Mouse (Mus musculus): ENCODE data around the gene Cx3cl1. TPM values are rescaled to one million over a fixed set of nuclear protein-coding genes. Genes with fewer than 3 reads are reported as not detected.
A peak's percentile ranks its signal among the peaks of the same experiment; 100 is the strongest.

Cx3cl1 gene
- polyA plus RNA-seq (2016; fragmentation: Nextera tagmentation; extraction: Ambion mirVana), result 8.9 and 11.1 TPM in 2 replicates

GRCm38 (mm10) chr8:94771941-94772670, at the start of gene Cx3cl1:
Gene Cx3cl1, plus strand, starts transcription at chr8:94772009.
- Histone ChIP-seq H3K27me3 (ENCODE audit: poor library complexity, severe bottlenecking) (peaks cover 64% of the 10 kb centered on the region), H3K27ac (peak within 1 kb of the TSS; percentile 86), H3K4me3 (peak within 1 kb of the TSS; percentile 66), H3K36me3 (replicated peaks) (no peaks in the 10 kb centered on the region), H3K9me3 (no peaks in the 10 kb centered on the region), H3K4me1 (peaks cover 35% of the 10 kb centered on the region)
- peak; percentile 82 for DNase-seq (ENCODE audit: extremely low spot score, low spot score)
- WGBS, result 1% methylated on average over 38 of the region's 38 CpGs

GRCm38 (mm10) chr8:94725998-94726397, 45.8 kb upstream of the Cx3cl1 start:
- Histone ChIP-seq H3K36me3 (replicated peaks) (no peaks in the 10 kb centered on the region), H3K4me1 (no peaks in the 10 kb centered on the region), H3K27me3 (ENCODE audit: poor library complexity, severe bottlenecking) (no peaks in the 10 kb centered on the region), H3K27ac (no peak overlapping the region), H3K4me3 (no peak overlapping the region), H3K9me3 (no peaks in the 10 kb centered on the region)
- 87% methylated on average over 5 of the region's 5 CpGs for WGBS
- DNase-seq (ENCODE audit: extremely low spot score, low spot score), result no peak

GRCm38 (mm10) chr8:94729301-94729700, 42.5 kb upstream of the Cx3cl1 start:
- H3K4me3 ChIP-seq, result no peak overlapping the region
- no peak overlapping the region for H3K27ac ChIP-seq
- no peaks in the 10 kb centered on the region for H3K27me3 ChIP-seq (ENCODE audit: poor library complexity, severe bottlenecking)
- no peaks in the 10 kb centered on the region for H3K9me3 ChIP-seq
- no peaks in the 10 kb centered on the region for H3K4me1 ChIP-seq
- no peaks in the 10 kb centered on the region for H3K36me3 ChIP-seq (replicated peaks)
- 80% methylated on average over 4 of the region's 4 CpGs for WGBS
- DNase-seq (ENCODE audit: extremely low spot score, low spot score), result no peak

DNA sequence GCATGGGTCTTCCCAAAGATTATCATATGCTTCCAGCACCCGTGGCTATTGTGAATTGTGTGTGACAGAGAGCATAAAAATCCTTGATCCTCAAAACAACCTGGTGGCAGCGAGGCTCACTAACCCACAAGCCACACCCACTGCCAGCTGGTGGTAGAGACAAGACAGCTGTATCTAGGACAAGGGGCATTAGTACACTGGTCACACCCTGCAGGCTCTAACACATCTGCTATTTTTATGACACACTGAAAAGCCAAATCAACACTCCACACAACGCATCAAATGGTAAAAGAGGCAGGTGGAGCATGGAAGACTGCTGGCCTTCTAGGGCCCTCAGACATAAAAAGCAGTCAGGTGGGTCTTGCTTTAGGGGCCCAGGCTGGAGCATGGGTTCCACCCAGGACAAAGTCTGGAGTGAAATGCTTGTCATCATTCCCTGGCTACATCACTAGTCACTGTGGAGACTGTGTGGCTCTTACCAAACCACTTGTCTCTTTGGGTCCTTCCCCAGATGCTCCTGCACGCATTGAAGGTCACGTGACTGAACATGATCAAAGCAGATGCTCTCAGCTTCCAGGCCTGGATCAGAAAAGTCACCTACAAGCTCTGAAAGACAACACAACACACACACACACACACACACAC, 37.9 kb upstream of the Cx3cl1 start:
- no peaks in the 10 kb centered on the region for H3K36me3 ChIP-seq (replicated peaks)
- WGBS, result 75% methylated on average over 5 of the region's 5 CpGs

GRCm38 (mm10) chr8:94734735-94735350, 37.0 kb upstream of the Cx3cl1 start:
- 81% methylated on average over 7 of the region's 7 CpGs for WGBS
- no peaks in the 10 kb centered on the region for H3K9me3 ChIP-seq
- DNase-seq (ENCODE audit: extremely low spot score, low spot score), result no peak
- no peak overlapping the region for H3K4me3 ChIP-seq
- no peaks in the 10 kb centered on the region for H3K27me3 ChIP-seq (ENCODE audit: poor library complexity, severe bottlenecking)
- H3K36me3 ChIP-seq (replicated peaks), result no peaks in the 10 kb centered on the region
- no peak overlapping the region for H3K27ac ChIP-seq
- H3K4me1 ChIP-seq, result no peaks in the 10 kb centered on the region

More for the DNA sequence above, 37.9 kb upstream of the Cx3cl1 start:
- H3K4me1 ChIP-seq, result no peaks in the 10 kb centered on the region
- no peaks in the 10 kb centered on the region for H3K9me3 ChIP-seq
- H3K4me3 ChIP-seq, result no peak overlapping the region
- no peak for DNase-seq (ENCODE audit: extremely low spot score, low spot score)
- no peaks in the 10 kb centered on the region for H3K27me3 ChIP-seq (ENCODE audit: poor library complexity, severe bottlenecking)
- no peak overlapping the region for H3K27ac ChIP-seq

DNA sequence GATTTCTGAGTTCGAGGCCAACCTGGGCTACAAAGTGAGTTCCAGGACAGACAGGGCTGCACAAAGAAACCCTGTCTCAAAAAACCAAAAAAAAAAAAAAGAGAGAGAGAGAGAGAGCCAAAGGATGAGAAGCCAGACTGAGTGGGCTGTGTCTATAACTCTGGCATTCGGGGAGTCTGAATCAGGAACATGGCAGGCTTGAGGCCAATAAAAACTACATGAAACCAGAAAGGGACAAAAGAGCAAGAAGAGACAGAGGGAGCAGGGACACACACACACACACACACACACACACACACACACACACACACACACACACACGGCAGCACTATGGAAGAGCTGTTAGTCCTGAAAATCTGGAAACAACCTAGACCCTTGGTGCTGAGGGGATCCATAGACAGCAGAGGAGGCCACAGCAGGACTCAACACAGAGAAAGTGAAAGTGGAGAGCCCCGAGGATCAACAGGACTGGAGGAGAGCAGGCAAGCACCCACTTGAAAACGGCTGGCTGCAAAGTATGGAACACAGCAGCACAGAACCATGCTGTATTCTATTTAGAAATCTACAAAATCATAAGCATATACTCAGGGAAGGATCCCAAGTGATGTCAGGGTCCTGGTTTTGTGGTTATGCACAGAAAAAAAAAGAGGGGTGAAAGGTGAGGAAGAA, 36.2 kb upstream of the Cx3cl1 start:
- Histone ChIP-seq H3K4me1 (no peaks in the 10 kb centered on the region), H3K4me3 (no peak overlapping the region), H3K27ac (no peak overlapping the region), H3K9me3 (no peaks in the 10 kb centered on the region), H3K27me3 (ENCODE audit: poor library complexity, severe bottlenecking) (no peaks in the 10 kb centered on the region), H3K36me3 (replicated peaks) (no peaks in the 10 kb centered on the region)
- WGBS, result 76% methylated on average over 5 of the region's 5 CpGs
- no peak for DNase-seq (ENCODE audit: extremely low spot score, low spot score)

- Histone ChIP-seq H3K27ac (no peak overlapping the region), H3K9me3 (no peaks in the 10 kb centered on the region), H3K36me3 (replicated peaks) (no peaks in the 10 kb centered on the region), H3K27me3 (ENCODE audit: poor library complexity, severe bottlenecking) (no peaks in the 10 kb centered on the region), H3K4me3 (no peak overlapping the region), H3K4me1 (no peaks in the 10 kb centered on the region)
- WGBS, result 92% methylated on average over 6 of the region's 6 CpGs
- DNase-seq (ENCODE audit: extremely low spot score, low spot score), result no peak
Observed at GRCm38 (mm10) chr8:94739829-94740228, 32.0 kb upstream of the Cx3cl1 start.

DNA sequence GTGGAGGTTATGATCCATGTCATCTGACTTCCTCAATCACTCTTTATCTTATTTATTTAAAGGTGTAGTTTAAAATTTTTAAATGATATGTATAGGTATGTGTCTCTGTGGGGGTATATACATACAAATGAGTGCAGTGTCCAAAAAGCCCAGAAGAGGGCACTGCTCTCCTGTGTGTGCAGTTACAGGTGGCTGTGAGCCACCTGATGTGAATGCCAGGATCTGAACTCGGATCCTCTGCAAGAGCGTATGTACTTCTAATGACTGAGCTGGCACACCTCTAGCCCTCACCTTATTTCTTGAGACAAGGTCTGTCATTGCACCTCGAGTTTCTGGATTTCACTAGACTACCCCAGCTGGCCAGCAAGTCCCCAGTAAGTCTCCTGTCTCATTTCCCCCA, 31.2 kb upstream of the Cx3cl1 start:
- 84% methylated on average over 3 of the region's 3 CpGs for WGBS
- no peak for DNase-seq (ENCODE audit: extremely low spot score, low spot score)
- H3K27me3 ChIP-seq (ENCODE audit: poor library complexity, severe bottlenecking), result no peaks in the 10 kb centered on the region
- H3K4me1 ChIP-seq, result no peaks in the 10 kb centered on the region
- no peak overlapping the region for H3K27ac ChIP-seq
- no peaks in the 10 kb centered on the region for H3K36me3 ChIP-seq (replicated peaks)
- H3K4me3 ChIP-seq, result no peak overlapping the region
- no peaks in the 10 kb centered on the region for H3K9me3 ChIP-seq

- no peak for DNase-seq (ENCODE audit: extremely low spot score, low spot score)
Observed at GRCm38 (mm10) chr8:94741726-94742125, 30.1 kb upstream of the Cx3cl1 start.

GRCm38 (mm10) chr8:94744484-94744883, 27.3 kb upstream of the Cx3cl1 start:
- H3K4me1 ChIP-seq, result no peaks in the 10 kb centered on the region
- DNase-seq (ENCODE audit: extremely low spot score, low spot score), result no peak
- H3K4me3 ChIP-seq, result no peak overlapping the region
- no peaks in the 10 kb centered on the region for H3K9me3 ChIP-seq
- WGBS, result 94% methylated on average over 5 of the region's 5 CpGs
- H3K27me3 ChIP-seq (ENCODE audit: poor library complexity, severe bottlenecking), result no peaks in the 10 kb centered on the region
- H3K27ac ChIP-seq, result no peak overlapping the region
- H3K36me3 ChIP-seq (replicated peaks), result no peaks in the 10 kb centered on the region

More at GRCm38 (mm10) chr8:94741726-94742125, 30.1 kb upstream of the Cx3cl1 start:
- Histone ChIP-seq H3K36me3 (replicated peaks) (no peaks in the 10 kb centered on the region), H3K4me3 (no peak overlapping the region), H3K27me3 (ENCODE audit: poor library complexity, severe bottlenecking) (no peaks in the 10 kb centered on the region), H3K27ac (no peak overlapping the region), H3K4me1 (no peaks in the 10 kb centered on the region), H3K9me3 (no peaks in the 10 kb centered on the region)
- 85% methylated on average over 4 of the region's 4 CpGs for WGBS

- DNase-seq (ENCODE audit: extremely low spot score, low spot score), result no peak
- Histone ChIP-seq H3K36me3 (replicated peaks) (no peaks in the 10 kb centered on the region), H3K27me3 (ENCODE audit: poor library complexity, severe bottlenecking) (no peaks in the 10 kb centered on the region), H3K27ac (no peak overlapping the region), H3K4me1 (no peaks in the 10 kb centered on the region), H3K4me3 (no peak overlapping the region), H3K9me3 (no peaks in the 10 kb centered on the region)
- WGBS, result 85% methylated on average over 9 of the region's 9 CpGs
Observed at GRCm38 (mm10) chr8:94744972-94745371, 26.8 kb upstream of the Cx3cl1 start.

DNA sequence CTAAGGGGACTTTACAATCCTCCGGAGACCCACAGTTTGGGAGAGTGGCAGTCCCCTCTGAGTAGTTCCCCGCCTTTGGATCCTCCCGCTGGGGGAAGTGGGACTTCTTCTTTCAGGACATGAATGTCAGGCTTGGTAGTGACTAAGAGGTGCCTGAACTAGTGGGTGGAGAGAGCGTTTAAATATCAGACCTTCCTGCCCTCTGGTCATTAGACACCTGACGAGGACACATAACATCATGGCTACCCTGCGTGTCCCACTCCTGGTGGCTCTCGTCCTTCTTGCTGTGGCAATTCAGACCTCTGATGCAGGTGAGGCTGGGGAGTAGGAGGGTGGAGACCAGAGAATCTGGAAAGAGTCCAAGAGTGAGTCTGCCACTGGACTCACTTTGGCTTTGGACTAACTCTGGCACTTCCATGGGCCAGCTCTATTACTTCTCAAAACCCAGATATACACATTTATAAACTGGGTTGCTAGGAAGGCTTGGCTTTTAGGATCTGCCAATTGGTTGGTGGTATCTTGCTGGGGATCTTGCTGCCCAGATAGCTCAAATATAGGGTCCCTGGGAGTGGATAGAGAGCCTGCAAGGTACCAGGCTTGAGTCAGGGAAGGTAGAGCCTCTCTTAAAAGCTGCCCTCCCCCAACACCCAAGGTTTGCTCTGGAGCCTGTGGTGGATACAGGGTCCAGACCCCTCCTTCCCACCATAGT, 26.2 kb upstream of the Cx3cl1 start, which contains the start of gene Ccl22:
TSS of gene Ccl22 (plus strand) at position 115 of the 709 bp plus-strand sequence.
- H3K36me3 ChIP-seq (replicated peaks), result no peaks in the 10 kb centered on the region
- no peaks in the 10 kb centered on the region for H3K9me3 ChIP-seq
- DNase-seq (ENCODE audit: extremely low spot score, low spot score), result no peak
- no peaks in the 10 kb centered on the region for H3K27me3 ChIP-seq (ENCODE audit: poor library complexity, severe bottlenecking)
- WGBS, result 88% methylated on average over 7 of the region's 7 CpGs
- no peak within 1 kb of the TSS for H3K4me3 ChIP-seq
- H3K4me1 ChIP-seq, result no peaks in the 10 kb centered on the region
- H3K27ac ChIP-seq, result no peak within 1 kb of the TSS

Data from forebrain, embryonic 10.5 days (tissue).